Mouse (Mus musculus) embryonic stem cell, embryonic (primary cell): Measurements from ENCODE around the gene Pepd.

Experiments used
- CTCF ChIA-PET, 4 experiments: fragments of 300-600 bp in 2 of 4; fragments of 350-600 bp in 2 of 4; sonication (Branson Sonifier 250); formaldehyde crosslinking; loops; one replicate each; lab custom pipeline; 2022; ENCODE audit warnings: inconsistent platforms in 2 of 4; lab: Charles Lee
- POLR2A ChIA-PET, 4 experiments: fragments of 300-600 bp in 2 of 4; fragments of 350-600 bp in 2 of 4; sonication (Branson Sonifier 250); formaldehyde crosslinking; loops; one replicate each; lab custom pipeline; 2022; ENCODE audit warnings: antibody characterized with exemption in 4 of 4, inconsistent platforms in 1 of 4; lab: Charles Lee

The Pepd gene

GRCm38 (mm10) chr7:34911919-34912897, at the start of gene Pepd:
TSS of gene Pepd (plus strand) at chr7:34912379.
- ChIA-PET CTCF (interaction anchor here (0.6 to 1.3 kb wide), 9 partner anchors 8 to 317 kb away, joined by 3 to 8 read pairs (median 3); no protein-coding TSS in a partner anchor), POLR2A (interaction anchor here in 3 of 4 experiments (0.5 to 2.5 kb wide), 48 partner anchors 7 to 685 kb away, joined by 3 to 17 read pairs (median 4); partner anchors contain the start of genes Ankrd27 (in 1 of the 3), Cebpa (in 1 of the 3), Chst8 (in 1 of the 3) and Rgs9bp (in 1 of the 3))

- ChIA-PET POLR2A (interaction anchor here in 1 of 4 experiments (1.9 kb wide), 1 partner anchor 9 kb away, joined by 4 read pairs; no protein-coding TSS in a partner anchor), CTCF (interaction anchor here in 1 of 4 experiments (1.8 kb wide), 1 partner anchor 18 kb away, joined by 7 read pairs; no protein-coding TSS in a partner anchor)
Measured at GRCm38 (mm10) chr7:34867289-34867688, 44.9 kb upstream of the Pepd start.

- CTCF ChIA-PET, result interaction anchor here in 2 of 4 experiments (0.7 to 1.6 kb wide), 3 partner anchors 9 to 20 kb away, joined by 3 to 6 read pairs (median 5); no protein-coding TSS in a partner anchor
- POLR2A ChIA-PET, result no interaction called here
Measured at GRCm38 (mm10) chr7:34869693-34870092, 42.5 kb upstream of the Pepd start.

GRCm38 (mm10) chr7:34876787-34877186, 35.4 kb upstream of the Pepd start:
- ChIA-PET POLR2A (interaction anchor here in 3 of 4 experiments (0.6 to 2.2 kb wide), 12 partner anchors 9 to 58 kb away, joined by 3 to 10 read pairs (median 4); partner anchors contain the start of gene Pepd (in 2 of the 3)), CTCF (interaction anchor here in 3 of 4 experiments (0.6 to 1.9 kb wide), 12 partner anchors 16 to 126 kb away, joined by 3 to 7 read pairs (median 3); no protein-coding TSS in a partner anchor)

GRCm38 (mm10) chr7:34877820-34878219, 34.4 kb upstream of the Pepd start:
- POLR2A ChIA-PET, result interaction anchor here in 3 of 4 experiments (0.7 to 1.4 kb wide), 5 partner anchors 10 to 35 kb away, joined by 3 to 6 read pairs (median 3); partner anchors contain the start of gene Pepd (in 3 of the 3)
- CTCF ChIA-PET, result interaction anchor here in 3 of 4 experiments (0.6 to 1.5 kb wide), 6 partner anchors 8 to 43 kb away, joined by 3 to 8 read pairs (median 4); no protein-coding TSS in a partner anchor

GRCm38 (mm10) chr7:34888441-34888840, 23.7 kb upstream of the Pepd start:
- ChIA-PET CTCF (interaction anchor here in 3 of 4 experiments (0.7 to 2.3 kb wide), 5 partner anchors 14 to 770 kb away, joined by 3 to 9 read pairs (median 6); no protein-coding TSS in a partner anchor), POLR2A (interaction anchor here in 2 of 4 experiments (0.6 to 1.5 kb wide), 3 partner anchors 10 to 12 kb away, joined by 3 to 5 read pairs (median 4); no protein-coding TSS in a partner anchor)

GRCm38 (mm10) chr7:34888891-34889290, 23.3 kb upstream of the Pepd start:
- POLR2A ChIA-PET, result interaction anchor here in 2 of 4 experiments (0.6 to 2.5 kb wide), 5 partner anchors 9 to 23 kb away, joined by 3 to 8 read pairs (median 4); partner anchors contain the start of gene Pepd (in 2 of the 2)

GRCm38 (mm10) chr7:34892845-34893244, 19.3 kb upstream of the Pepd start:
- POLR2A ChIA-PET, result interaction anchor here in 2 of 4 experiments (0.7 to 1.6 kb wide), 4 partner anchors 20 to 253 kb away, joined by 3 to 5 read pairs (median 4); partner anchors contain the start of gene Pepd (in 1 of the 2)
- CTCF ChIA-PET, result interaction anchor here (0.5 to 1.1 kb wide), 8 partner anchors 16 to 523 kb away, joined by 3 to 6 read pairs (median 4); no protein-coding TSS in a partner anchor

More at GRCm38 (mm10) chr7:34888891-34889290, 23.3 kb upstream of the Pepd start:
- CTCF ChIA-PET, result interaction anchor here in 3 of 4 experiments (0.7 to 2.3 kb wide), 4 partner anchors 30 to 770 kb away, joined by 3 to 9 read pairs (median 6); no protein-coding TSS in a partner anchor

GRCm38 (mm10) chr7:34896461-34896860, 15.7 kb upstream of the Pepd start:
- ChIA-PET POLR2A (interaction anchor here in 2 of 4 experiments (0.8 to 1.4 kb wide), 3 partner anchors 16 to 245 kb away, joined by 3 to 7 read pairs (median 4); partner anchors contain the start of gene Pepd (in 2 of the 2)), CTCF (interaction anchor here in 2 of 4 experiments (0.9 to 2.0 kb wide), 2 partner anchors 47 to 371 kb away, joined by 3 to 7 read pairs; no protein-coding TSS in a partner anchor)

- POLR2A ChIA-PET, result interaction anchor here in 2 of 4 experiments (1.3 to 1.4 kb wide), 2 partner anchors 15 to 16 kb away, joined by 4 to 7 read pairs; partner anchors contain the start of gene Pepd (in 2 of the 2)
- CTCF ChIA-PET, result interaction anchor here in 2 of 4 experiments (0.9 to 2.0 kb wide), 2 partner anchors 47 to 370 kb away, joined by 3 to 7 read pairs; no protein-coding TSS in a partner anchor
Measured at GRCm38 (mm10) chr7:34897058-34897457, 15.1 kb upstream of the Pepd start.

- CTCF ChIA-PET, result interaction anchor here in 2 of 4 experiments (0.7 to 1.3 kb wide), 4 partner anchors 10 to 847 kb away, joined by 3 to 10 read pairs (median 3); no protein-coding TSS in a partner anchor
- POLR2A ChIA-PET, result interaction anchor here (0.6 to 1.2 kb wide), 8 partner anchors 9 to 406 kb away, joined by 3 to 6 read pairs (median 3); no protein-coding TSS in a partner anchor
Measured at GRCm38 (mm10) chr7:34910096-34911066, 1.8 kb upstream of the Pepd start.

- CTCF ChIA-PET, result no interaction called here
- POLR2A ChIA-PET, result interaction anchor here in 2 of 4 experiments (0.6 to 2.5 kb wide), 8 partner anchors 9 to 554 kb away, joined by 3 to 13 read pairs (median 4); no protein-coding TSS in a partner anchor
Measured at GRCm38 (mm10) chr7:34913956-34914355, 1.8 kb downstream of the Pepd start.

- CTCF ChIA-PET, result interaction anchor here (0.6 to 7.6 kb wide), 8 partner anchors 29 to 819 kb away, joined by 3 to 64 read pairs (median 4); no protein-coding TSS in a partner anchor
- POLR2A ChIA-PET, result interaction anchor here (0.5 to 1.6 kb wide), 5 partner anchors 17 to 82 kb away, joined by 3 to 4 read pairs (median 3); no protein-coding TSS in a partner anchor
Measured at GRCm38 (mm10) chr7:34915555-34915954, 3.4 kb downstream of the Pepd start.

- ChIA-PET POLR2A (interaction anchor here in 2 of 4 experiments (0.6 to 1.5 kb wide), 2 partner anchors 10 to 68 kb away, joined by 3 read pairs; no protein-coding TSS in a partner anchor), CTCF (interaction anchor here in 2 of 4 experiments (1.2 to 7.6 kb wide), 3 partner anchors 41 to 69 kb away, joined by 4 to 64 read pairs (median 31); no protein-coding TSS in a partner anchor)
Measured at GRCm38 (mm10) chr7:34917558-34917957, 5.4 kb downstream of the Pepd start.

- ChIA-PET POLR2A (interaction anchor here in 2 of 4 experiments (0.6 to 1.5 kb wide), 2 partner anchors 10 to 68 kb away, joined by 3 read pairs; no protein-coding TSS in a partner anchor), CTCF (interaction anchor here in 3 of 4 experiments (0.6 to 7.6 kb wide), 7 partner anchors 10 to 70 kb away, joined by 3 to 64 read pairs (median 9); no protein-coding TSS in a partner anchor)
Measured at GRCm38 (mm10) chr7:34917998-34918397, 5.8 kb downstream of the Pepd start.
